Mouse (Mus musculus) hindbrain, embryonic 14.5 days (tissue): Measurements from ENCODE around the gene Zfp934. TPM values are rescaled to one million over a fixed set of nuclear protein-coding genes. Genes with fewer than 3 reads are reported as not detected.
"Not testable (repeated sequence)": the region's sequence is repeated elsewhere in the genome, so short reads cannot be mapped to it uniquely, and the experiment has no call there.

Source experiments
- ATAC-seq: fragments of 200-750 bp; cut with Nextera tagmentation; 2 replicates; pipeline ENCODE4 v1.8.0; 2017; ENCODE audit warnings: moderate number of reproducible peaks, mild to moderate bottlenecking, moderate TSS enrichment, moderate library complexity; ENCODE audit not compliant: low FRiP score
- DNase-seq: peaks from one replicate; pipeline ENCODE4 v3.0.0-alpha.2; 2015; ENCODE audit warnings: low spot score
- H3K27ac ChIP-seq: fragments of 300-500 bp; sonication (generic); 2 replicates; pipeline ENCODE4 v1.5.1; 2014; ENCODE audit warnings: mild to moderate bottlenecking, moderate library complexity
- H3K27me3 ChIP-seq: fragments of 300-500 bp; sonication (generic); 2 replicates; pipeline ENCODE4 v1.6.1; 2014; ENCODE audit warnings: mild to moderate bottlenecking, low read length, mixed read lengths; ENCODE audit not compliant: control insufficient read depth, insufficient read depth
- H3K36me3 ChIP-seq: fragments of 300-500 bp; sonication (generic); replicated peaks from 2 replicates; pipeline ENCODE4 v1.6.1; 2014; ENCODE audit not compliant: control insufficient read depth, insufficient read depth
- H3K4me1 ChIP-seq: fragments of 300-500 bp; sonication (generic); replicated peaks from 2 replicates; pipeline ENCODE4 v1.6.1; 2014; ENCODE audit warnings: antibody characterized with exemption, low read length, mixed read lengths; ENCODE audit not compliant: control insufficient read depth, insufficient read depth
- H3K4me2 ChIP-seq: fragments of 300-500 bp; sonication (generic); replicated peaks from 2 replicates; pipeline ENCODE4 v1.6.1; 2014; ENCODE audit warnings: mild to moderate bottlenecking, moderate library complexity
- H3K4me3 ChIP-seq: fragments of 300-500 bp; sonication (generic); replicated peaks from 2 replicates; pipeline ENCODE4 v1.5.1; 2014; ENCODE audit warnings: mild to moderate bottlenecking, low read length
- H3K9ac ChIP-seq: fragments of 300-500 bp; sonication (generic); 2 replicates; pipeline ENCODE4 v1.6.1; 2014
- H3K9me3 ChIP-seq: fragments of 300-500 bp; sonication (generic); 2 replicates; pipeline ENCODE4 v1.6.1; 2016; ENCODE audit warnings: low read length; ENCODE audit not compliant: control insufficient read depth
- WGBS: fragments of 180-500 bp; shearing (Covaris S2); extraction: QIAGEN DNeasy Blood & Tissue Kit; methylation state at CpG from one replicate; pipeline ENCODE4 v1.1.7; 2014; 5-methylcytosine and 5-hydroxymethylcytosine counted together
- microRNA-seq: library from miRNA; unstranded; fragments of <30 nt; microRNA quantifications from one replicate; pipeline ENCODE4, GENCODE M21; 2016
- polyA plus RNA-seq: library from polyadenylated mRNA; unstranded; fragments of >200 nt; fragmentation: Nextera tagmentation; extraction: Ambion mirVana; gene quantifications from 2 replicates; pipeline ENCODE4 v1.2.1, GENCODE M21; 2014

Gene Zfp934
- polyA plus RNA-seq, 1 experiment from 2014 or later, result 11.2 TPM

GRCm38 (mm10) chr13:62466424-62467334 is 104.3 kb downstream of the Zfp934 start, which contains the start of gene Gm49359:
Gm49359 (minus strand) TSS chr13:62466832.
- Histone ChIP-seq H3K4me2 (peak within 1 kb of the TSS; percentile 47), H3K9ac (peak within 1 kb of the TSS; percentile 71), H3K9me3 (peaks cover 13% of the 10 kb centered on the region), H3K4me3 (peak within 1 kb of the TSS; percentile 46), H3K27ac (peak within 1 kb of the TSS; percentile 86)
- not testable (repeated sequence) for H3K27me3 ChIP-seq, H3K36me3 ChIP-seq, H3K4me1 ChIP-seq
- DNase-seq (peak; percentile 90), ATAC-seq (peak; percentile 100)
- WGBS, result 3% methylated on average over 27 of the region's 28 CpGs

Small RNA genes lying within 50 kb of the gene (microRNA-seq; reads per million reads assigned to microRNA genes)
- not detected for gene Gm22256

Other genes with a start within 250 kb of the Zfp934 start
- gene Gm3604, start 188.0 kb downstream of the Zfp934 start, polyA plus RNA-seq, result 2.2 and 2.6 TPM in 2 replicates
- gene Gm49359, start 104.4 kb downstream of the Zfp934 start, polyA plus RNA-seq, result 13.9 and 14.0 TPM in 2 replicates
- gene Zfp935, start 12.7 kb downstream of the Zfp934 start, polyA plus RNA-seq, result not detected in 2 replicates
- 7.4 and 8.1 TPM in 2 replicates for gene 6720489N17Rik, start 53.0 kb upstream of the Zfp934 start, polyA plus RNA-seq
- gene Platr25, start 189.5 kb upstream of the Zfp934 start, polyA plus RNA-seq, result 36.9 and 37.1 TPM in 2 replicates
- 8.2 and 10.5 TPM in 2 replicates for gene Gm5141, start 214.6 kb upstream of the Zfp934 start, polyA plus RNA-seq